8 mouse cellular contexts compared by ENCODE assay signal in genomic region chr7:80740954-80741353, GRCm38 (mm10). TPM values are rescaled to one million over a fixed set of nuclear protein-coding genes. Genes with fewer than 3 reads are reported as not detected.
DNase-seq lines count a peak whose midpoint lies in the region; ATAC-seq and TF ChIP-seq lines count a peak whose summit lies in the region.

No protein-coding gene starts in this region.

- in situ Hi-C loops in CH12.LX (cut with MboI; ENCODE audit: low pct_ligation_motif_present, low pct_unique_long_range_greater_than_20kb, low sequenced_read_pairs), result loop anchor here (25.0 kb wide), 2 partner anchors 321 to 421 kb away; partner anchors contain the start of gene Alpk3

- H3K27ac ChIP-seq in CH12.LX (ENCODE audit: insufficient read depth, low read depth), result no peak overlapping the region
- peak overlapping the region; percentile 58 for H3K27ac ChIP-seq in heart, embryonic 15.5 days

- H3K27me3 ChIP-seq in CH12.LX (replicated peaks), result no peaks in the 10 kb centered on the region
- no peaks in the 10 kb centered on the region for H3K27me3 ChIP-seq in heart, embryonic 15.5 days

- dilution Hi-C loops in CH12.LX (cut with MboI; ENCODE audit: extremely low pct_ligation_motif_present, extremely low pct_unique_long_range_greater_than_20kb, low sequenced_read_pairs), result no loop called here

- TF ChIP-seq RAD21 in CH12.LX (IDR thresholded peaks at IDR 0.05; ENCODE audit: low read depth, low read length), result peak; percentile 68

- H3K36me3 ChIP-seq in CH12.LX (replicated peaks in 1 of 2; ENCODE audit: control insufficient read depth in 1 of 2, insufficient read depth in 1 of 2, low read length in 1 of 2), result peaks cover 82 to 98% of the 10 kb centered on the region in 2 experiments
- peaks cover 77% of the 10 kb centered on the region for H3K36me3 ChIP-seq in heart, embryonic 15.5 days

- H3K4me3 ChIP-seq in CH12.LX (replicated peaks in 1 of 3; ENCODE audit: low read depth in 2 of 3, low read length in 2 of 3, poor library complexity in 1 of 3), result no peak overlapping the region
- no peak overlapping the region for H3K4me3 ChIP-seq in heart, embryonic 15.5 days

- H3K79me2 ChIP-seq in CH12.LX (replicated peaks; ENCODE audit: control insufficient read depth, extremely low read depth, insufficient read depth, poor library complexity, severe bottlenecking), result no peaks in the 10 kb centered on the region; the same call in 1 of the 2 replicates

- TF ChIP-seq POLR2A in CH12.LX (IDR thresholded peaks at IDR 0.05; ENCODE audit: low read depth, low read length), result no peak; the same call in 1 of the 2 replicates

- TF ChIP-seq EP300 in CH12.LX (IDR thresholded peaks at IDR 0.05; ENCODE audit: low read length), result no peak

- H3K9ac ChIP-seq in CH12.LX (ENCODE audit: insufficient read depth, low read depth), result no peak overlapping the region
- H3K9ac ChIP-seq in heart, embryonic 15.5 days, result no peak overlapping the region

- 25% methylated on average over 7 of the region's 7 CpGs for WGBS in heart, embryonic 15.5 days

- no peaks in the 10 kb centered on the region for H3K4me1 ChIP-seq in CH12.LX (ENCODE audit: control insufficient read depth in 1 of 2, insufficient read depth in 2 of 2)
- peaks cover 36% of the 10 kb centered on the region for H3K4me1 ChIP-seq in heart, embryonic 15.5 days (replicated peaks)

- peak in 1 of 2 experiments; percentile 97; a peak in 2 of 4 replicates for TF ChIP-seq CTCF in CH12.LX (conservative IDR thresholded peaks at IDR 0.05 in 1 of 2, IDR thresholded peaks at IDR 0.05 in 1 of 2; ENCODE audit: low read depth in 2 of 2, low read length in 2 of 2)

- DNase-seq in CH12.LX (ENCODE audit: extremely low read depth), result peak; percentile 66
- DNase-seq in T-cell, adult 2 months (ENCODE audit: low spot score), result peak; percentile 42
- DNase-seq in embryo, embryonic 10 days (ENCODE audit: low spot score), result peak; percentile 80
- peak; percentile 70 for DNase-seq in layer of hippocampus, adult 11-12 months (ENCODE audit: low spot score)
- DNase-seq in lung, postnatal 10 days, result peak; percentile 93
- DNase-seq in right cerebral cortex, postnatal 36 days (ENCODE audit: low spot score in 2 of 2), result peak; percentile 26 to 49

- ATAC-seq in heart, embryonic 15.5 days (replicated peaks; ENCODE audit: insufficient number of reproducible peaks, insufficient read depth, low FRiP score, low read depth), result peak; percentile 57; the same call in 1 of the 2 replicates
- no peak for ATAC-seq in inflammation-experienced regulatory T-cells, adult 6 months

- H3K9me3 ChIP-seq in CH12.LX (replicated peaks; ENCODE audit: low read length), result no peaks in the 10 kb centered on the region
- no peaks in the 10 kb centered on the region for H3K9me3 ChIP-seq in heart, embryonic 15.5 days (replicated peaks)

- no peak overlapping the region for H3K4me2 ChIP-seq in CH12.LX (ENCODE audit: insufficient read depth, low read depth, poor library complexity, severe bottlenecking)
- H3K4me2 ChIP-seq in heart, embryonic 15.5 days, result no peak overlapping the region

TF ChIP-seq in CH12.LX, 34 proteins besides CTCF, POLR2A, EP300 and RAD21:
- no peak for TF ChIP-seq ELF1 (IDR thresholded peaks at IDR 0.05; ENCODE audit: low read depth, low read length)
- no peak for TF ChIP-seq MAFK (IDR thresholded peaks at IDR 0.05; ENCODE audit: insufficient replicate concordance, low read length)
- TF ChIP-seq NRF1 (IDR thresholded peaks at IDR 0.05; ENCODE audit: low read depth, low read length), result no peak
- no peak for TF ChIP-seq USF2 (conservative IDR thresholded peaks at IDR 0.05; ENCODE audit: low read depth, low read length)
- TF ChIP-seq NELFE (IDR thresholded peaks at IDR 0.05; ENCODE audit: low read depth, low read length), result peak; percentile 57; the same call in 1 of the 2 replicates
- TF ChIP-seq ZNF384 (IDR thresholded peaks at IDR 0.05; ENCODE audit: low read depth, low read length), result peak; percentile 89
- no peak for TF ChIP-seq JUN (IDR thresholded peaks at IDR 0.05; ENCODE audit: insufficient read depth, low read depth, low read length)
- TF ChIP-seq UBTF (IDR thresholded peaks at IDR 0.05; ENCODE audit: low read depth, low read length), result no peak
- TF ChIP-seq RCOR1 (conservative IDR thresholded peaks at IDR 0.05; ENCODE audit: low read depth, low read length), result no peak
- TF ChIP-seq MXI1 (IDR thresholded peaks at IDR 0.05; ENCODE audit: low read depth, low read length), result no peak
- no peak for TF ChIP-seq E2F4 (IDR thresholded peaks at IDR 0.05; ENCODE audit: insufficient replicate concordance, low read depth, low read length)
- no peak for TF ChIP-seq USF1 (IDR thresholded peaks at IDR 0.05; ENCODE audit: low read depth, low read length)
- no peak for TF ChIP-seq ZMIZ1 (IDR thresholded peaks at IDR 0.05; ENCODE audit: low read depth, low read length)
- TF ChIP-seq ZKSCAN1 (IDR thresholded peaks at IDR 0.05; ENCODE audit: borderline replicate concordance, low read depth, low read length), result no peak
- TF ChIP-seq HCFC1 (IDR thresholded peaks at IDR 0.05; ENCODE audit: low read depth, low read length), result no peak
- no peak for TF ChIP-seq GABPA (IDR thresholded peaks at IDR 0.05; ENCODE audit: insufficient replicate concordance, low read depth, low read length)
- TF ChIP-seq CHD1 (IDR thresholded peaks at IDR 0.05; ENCODE audit: low read depth, low read length), result no peak
- TF ChIP-seq CHD2 (IDR thresholded peaks at IDR 0.05; ENCODE audit: low read length), result no peak
- TF ChIP-seq POLR2AphosphoS2 (IDR thresholded peaks at IDR 0.05; ENCODE audit: low read depth, low read length), result no peak
- no peak for TF ChIP-seq SIN3A (IDR thresholded peaks at IDR 0.05; ENCODE audit: low read length)
- TF ChIP-seq JUND (conservative IDR thresholded peaks at IDR 0.05; ENCODE audit: low read depth, low read length), result no peak
- no peak for TF ChIP-seq MEF2A (IDR thresholded peaks at IDR 0.05; ENCODE audit: borderline replicate concordance, low read depth, low read length)
- no peak for TF ChIP-seq MYC (IDR thresholded peaks at IDR 0.05; ENCODE audit: low read depth, low read length)
- TF ChIP-seq MAX (IDR thresholded peaks at IDR 0.05; ENCODE audit: low read length), result no peak
- TF ChIP-seq SMC3 (IDR thresholded peaks at IDR 0.05; ENCODE audit: low read depth, low read length), result peak; percentile 86
- TF ChIP-seq TCF12 (IDR thresholded peaks at IDR 0.05; ENCODE audit: low read depth, low read length), result no peak
- no peak for TF ChIP-seq BHLHE40 (IDR thresholded peaks at IDR 0.05; ENCODE audit: low read depth, low read length)
- no peak for TF ChIP-seq IRF4 (IDR thresholded peaks at IDR 0.05; ENCODE audit: low read depth, low read length)
- no peak for TF ChIP-seq ETS1 (conservative IDR thresholded peaks at IDR 0.05; ENCODE audit: low read depth, low read length)
- no peak for TF ChIP-seq KAT2A (IDR thresholded peaks at IDR 0.05; ENCODE audit: insufficient replicate concordance, low read length)
- no peak for TF ChIP-seq MAZ (IDR thresholded peaks at IDR 0.05; ENCODE audit: low read depth, low read length)
- no peak for TF ChIP-seq TBP (conservative IDR thresholded peaks at IDR 0.05; ENCODE audit: low read depth, low read length)
- peak; percentile 33 for TF ChIP-seq ZC3H11A (IDR thresholded peaks at IDR 0.05; ENCODE audit: low read depth, low read length)
- TF ChIP-seq PAX5 (IDR thresholded peaks at IDR 0.05; ENCODE audit: low read length), result no peak

RNA-seq across cellular contexts. Expression of gene Crtc3, which starts 52.3 kb away (rescaled TPM):
- 3.9 and 4.4 TPM in 2 replicates for total RNA-seq in CH12.LX (2012; rRNA removed)
- 1.2 and 1.3 TPM in 2 replicates for total RNA-seq in CH12.LX (2014; rRNA removed)
- polyA plus RNA-seq in CH12.LX (2012; ENCODE audit: insufficient read length, low read depth), result 5.8 and 9.1 TPM in 2 replicates
- 16.9 and 21.7 TPM in 2 replicates for polyA plus RNA-seq in heart, embryonic 15.5 days (2015; fragmentation: Nextera tagmentation; extraction: Ambion mirVana)
- 10 to 100 TPM in 2 of 3 experiments, 1 to 10 TPM in 1; 8.7 to 24.0 (median 21.0) TPM for polyA plus RNA-seq in inflammation-experienced regulatory T-cells, adult 6 months (2017; shearing (Covaris generic))

Comparison
In these comparisons a context has a peak if more than half of its experiments do, and no peak if none do; other contexts are left out.
1. DNase-seq: peak in every context shown above with its lines; median percentile 93 in lung, postnatal 10 days; 80 in embryo, embryonic 10 days; 70 in layer of hippocampus, adult 11-12 months; 66 in CH12.LX; 42 in T-cell, adult 2 months; 38 in right cerebral cortex, postnatal 36 days.